In the genomic region with DNA sequence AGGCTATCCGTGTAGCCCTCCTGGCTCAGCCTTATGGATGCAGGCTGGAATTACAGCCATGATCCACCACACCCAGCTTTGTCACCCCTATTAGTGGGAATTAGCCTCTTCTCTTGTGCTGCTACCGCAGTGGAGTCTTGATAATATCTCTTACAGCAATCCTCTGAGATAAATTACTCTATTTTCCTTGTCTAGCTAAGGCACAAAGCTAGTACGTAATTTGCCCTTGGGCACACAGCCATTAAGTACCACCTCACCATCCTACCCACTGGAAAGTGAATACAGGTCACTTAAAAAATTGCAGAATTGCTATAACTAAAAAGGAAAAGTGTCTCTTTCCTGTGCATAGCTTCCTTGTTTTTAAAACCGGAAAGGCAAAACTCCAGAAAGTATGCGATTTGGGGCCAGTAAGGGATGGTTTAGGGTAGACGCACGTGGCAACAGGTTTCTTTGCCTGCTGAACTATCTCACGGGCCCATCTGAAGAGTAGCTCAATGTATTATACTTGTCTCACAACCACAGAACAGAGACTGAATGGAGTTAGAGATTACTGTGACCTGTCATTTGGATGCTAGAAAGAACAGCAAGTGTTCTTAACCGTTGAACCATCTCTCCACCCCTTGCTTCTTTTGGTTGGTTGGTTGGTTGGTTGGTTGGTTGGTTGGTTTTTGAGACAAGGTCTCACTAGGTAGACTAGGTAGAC, we compare ENCODE assay signal across 30 mouse cellular contexts. TPM values are rescaled to one million over a fixed set of nuclear protein-coding genes. Genes with fewer than 3 reads are reported as not detected.
DNase-seq lines count a peak whose midpoint lies in the region; ATAC-seq and TF ChIP-seq lines count a peak whose summit lies in the region.
"Had no signal": no experiment of that assay in that cellular context is flagged by ENCODE, and none has a peak within 500 bp of the region (broad histone marks: within the 10 kb centered on the region; RNA-seq: fewer than 3 reads in every experiment).

No protein-coding gene starts in this region.

- ATAC-seq in megakaryocyte progenitor cell, adult 5-6 weeks (replicated peaks; ENCODE audit: poor library complexity): peak; percentile 52
- ATAC-seq: forebrain, embryonic 15.5 days; inflammation-experienced regulatory T-cells, adult 6 months; midbrain, embryonic 15.5 days had no signal

- WGBS in liver, adult 2 months: 74% methylated on average over 9 of the region's 9 CpGs
- WGBS in cerebellum, adult 2 months: 89% methylated on average over 9 of the region's 9 CpGs

- no peak for TF ChIP-seq CTCF in liver, adult 2 months (IDR thresholded peaks at IDR 0.05; ENCODE audit: low read depth, low read length)
- no peak for TF ChIP-seq CTCF in cerebellum, adult 2 months (IDR thresholded peaks at IDR 0.05; ENCODE audit: borderline replicate concordance, insufficient read depth, low read depth, low read length)

- no peak overlapping the region for H3K9ac ChIP-seq in liver, adult 2 months (ENCODE audit: low read depth, low read length)
- H3K9ac ChIP-seq: embryonic facial prominence, embryonic 13.5 days; forebrain, embryonic 15.5 days; hindbrain, embryonic 15.5 days; limb, embryonic 13.5 days; midbrain, embryonic 15.5 days; neural tube, embryonic 15.5 days; stomach, embryonic 15.5 days had no signal

- TF ChIP-seq POLR2A in liver, adult 2 months (IDR thresholded peaks at IDR 0.05; ENCODE audit: extremely low read depth, insufficient read depth, low read length): no peak
- no peak for TF ChIP-seq POLR2A in cerebellum, adult 2 months (IDR thresholded peaks at IDR 0.05; ENCODE audit: borderline replicate concordance, insufficient read depth, low read length)

- H3K27me3 ChIP-seq in liver, adult 2 months (ENCODE audit: control insufficient read depth, insufficient read depth, low read length): no peaks in the 10 kb centered on the region
- no peaks in the 10 kb centered on the region for H3K27me3 ChIP-seq in cerebellum, adult 2 months (ENCODE audit: control insufficient read depth, insufficient read depth, low read length)
- H3K27me3 ChIP-seq: embryonic facial prominence, embryonic 13.5 days; forebrain, embryonic 15.5 days; heart, embryonic 13.5 days; hindbrain, embryonic 15.5 days; limb, embryonic 13.5 days; midbrain, embryonic 15.5 days; neural tube, embryonic 15.5 days; stomach, embryonic 15.5 days had no signal

- peaks cover 32% of the 10 kb centered on the region for H3K79me2 ChIP-seq in liver, adult 2 months (ENCODE audit: control insufficient read depth, insufficient read depth, low read length)

- 0 out of 2 replicates have a peak, but pooled peaks cover 3% of the 10 kb centered on the region for H3K36me3 ChIP-seq in liver, adult 2 months (ENCODE audit: control insufficient read depth, insufficient read depth, low read length)
- H3K36me3 ChIP-seq: embryonic facial prominence, embryonic 13.5 days; forebrain, embryonic 10.5 days; forebrain, embryonic 15.5 days; heart, embryonic 13.5 days; hindbrain, embryonic 15.5 days; limb, embryonic 13.5 days; midbrain, embryonic 10.5 days; midbrain, embryonic 15.5 days; neural tube, embryonic 15.5 days; stomach, embryonic 15.5 days had no signal

- DNase-seq in adrenal gland, postnatal 10 days: peak; percentile 28
- no peak for DNase-seq in adrenal gland, postnatal 25 days
- no peak for DNase-seq in liver, adult 2 months (ENCODE audit: extremely low read depth, low read depth, low spot score)
- no peak for DNase-seq in liver
- DNase-seq in layer of hippocampus, postnatal 36 days: no peak
- no peak for DNase-seq in cerebellum, adult 2 months
- DNase-seq: cerebellum, adult 11-12 months; cerebellum, postnatal 10 days; gastrocnemius, adult 2 months; gastrocnemius, postnatal 36 days; heart, postnatal 10 days; lung, adult 2 months; lung, postnatal 10 days; retina, postnatal 1 day; right cerebral cortex, postnatal 14 days; thymus, postnatal 14 days had no signal

- H3K4me1 ChIP-seq in liver, adult 2 months (ENCODE audit: control insufficient read depth, insufficient read depth, low read length): peaks cover 47% of the 10 kb centered on the region
- no peaks in the 10 kb centered on the region for H3K4me1 ChIP-seq in cerebellum, adult 2 months (ENCODE audit: control insufficient read depth, insufficient read depth, low read length)
- H3K4me1 ChIP-seq: embryonic facial prominence, embryonic 13.5 days; forebrain, embryonic 15.5 days; hindbrain, embryonic 15.5 days; limb, embryonic 13.5 days; midbrain, embryonic 15.5 days; neural tube, embryonic 15.5 days; stomach, embryonic 15.5 days had no signal

- H3K4me3 ChIP-seq in liver, adult 2 months (ENCODE audit: insufficient read depth, low read depth, low read length): no peak overlapping the region
- H3K4me3 ChIP-seq in cerebellum, adult 2 months (replicated peaks; ENCODE audit: insufficient read depth, low read depth, low read length): no peak overlapping the region
- H3K4me3 ChIP-seq: embryonic facial prominence, embryonic 13.5 days; forebrain, embryonic 10.5 days; forebrain, embryonic 15.5 days; gastrocnemius, adult 2 months; heart, embryonic 13.5 days; hindbrain, embryonic 15.5 days; limb, embryonic 13.5 days; midbrain, embryonic 10.5 days; midbrain, embryonic 15.5 days; neural tube, embryonic 15.5 days; stomach, embryonic 15.5 days had no signal

- peak overlapping the region; percentile 41 for H3K27ac ChIP-seq in liver, adult 2 months (replicated peaks; ENCODE audit: insufficient read depth, low read depth, low read length)
- no peak overlapping the region for H3K27ac ChIP-seq in cerebellum, adult 2 months (ENCODE audit: insufficient read depth, low read length)
- H3K27ac ChIP-seq: embryonic facial prominence, embryonic 13.5 days; forebrain, embryonic 10.5 days; forebrain, embryonic 15.5 days; gastrocnemius, adult 2 months; heart, embryonic 13.5 days; hindbrain, embryonic 15.5 days; kidney, postnatal 0 days; limb, embryonic 13.5 days; macrophage; midbrain, embryonic 10.5 days; midbrain, embryonic 15.5 days; neural tube, embryonic 15.5 days; stomach, embryonic 15.5 days had no signal

RNA-seq across cellular contexts. Expression of gene Slc31a1, which starts 12.4 kb away (rescaled TPM):
- 10 to 100 TPM; 59.3 to 59.5 TPM for total RNA-seq in adrenal gland, postnatal 10 days (2021)
- total RNA-seq in adrenal gland, postnatal 25 days (2021): 50.7 and 51.4 TPM in 2 replicates
- 88.4 and 91.4 TPM in 2 replicates for total RNA-seq in liver, adult 2 months (2014; rRNA removed)
- polyA plus RNA-seq in liver, adult 2 months (2012; rRNA removed): 75.3 and 81.5 TPM in 2 replicates
- 19.3 and 22.3 TPM in 2 replicates for total RNA-seq in megakaryocyte progenitor cell, adult 5-6 weeks (2015)
- 18.4 and 18.9 TPM in 2 replicates for total RNA-seq in megakaryocyte progenitor cell, adult 5-6 weeks (2017)
- 10 to 100 TPM; 13.0 to 14.4 TPM for total RNA-seq in layer of hippocampus, postnatal 36 days (2021)
- 20.8 and 24.1 TPM in 2 replicates for polyA plus RNA-seq in cerebellum, adult 2 months (2012; rRNA removed)

RNA-seq across cellular contexts. Expression of gene Fkbp15, which starts 12.6 kb away (rescaled TPM):
- 10 to 100 TPM; 30.1 to 36.6 TPM for total RNA-seq in adrenal gland, postnatal 10 days (2021)
- 34.9 and 42.5 TPM in 2 replicates for total RNA-seq in adrenal gland, postnatal 25 days (2021)
- total RNA-seq in liver, adult 2 months (2014; rRNA removed): 22.7 and 24.5 TPM in 2 replicates
- 17.4 and 20.0 TPM in 2 replicates for polyA plus RNA-seq in liver, adult 2 months (2012; rRNA removed)
- 22.1 and 24.8 TPM in 2 replicates for total RNA-seq in megakaryocyte progenitor cell, adult 5-6 weeks (2015)
- 41.4 and 49.9 TPM in 2 replicates for total RNA-seq in megakaryocyte progenitor cell, adult 5-6 weeks (2017)
- 10 to 100 TPM; 36.9 to 41.0 TPM for total RNA-seq in layer of hippocampus, postnatal 36 days (2021)
- 26.4 and 28.5 TPM in 2 replicates for polyA plus RNA-seq in cerebellum, adult 2 months (2012; rRNA removed)

RNA-seq across cellular contexts. Expression of gene Cdc26, which starts 35.5 kb away (rescaled TPM):
- 10 to 100 TPM; 60.0 to 70.8 TPM for total RNA-seq in adrenal gland, postnatal 10 days (2021)
- 70.4 and 85.8 TPM in 2 replicates for total RNA-seq in adrenal gland, postnatal 25 days (2021)
- 46.9 and 52.6 TPM in 2 replicates for total RNA-seq in liver, adult 2 months (2014; rRNA removed)
- 13.5 and 14.8 TPM in 2 replicates for polyA plus RNA-seq in liver, adult 2 months (2012; rRNA removed)
- total RNA-seq in megakaryocyte progenitor cell, adult 5-6 weeks (2015): 166 and 206 TPM in 2 replicates
- 134 and 150 TPM in 2 replicates for total RNA-seq in megakaryocyte progenitor cell, adult 5-6 weeks (2017)
- total RNA-seq in layer of hippocampus, postnatal 36 days (2021): 10 to 100 TPM; 47.5 to 51.8 TPM
- polyA plus RNA-seq in cerebellum, adult 2 months (2012; rRNA removed): 55.0 and 65.8 TPM in 2 replicates

RNA-seq across cellular contexts. Expression of gene Prpf4, which starts 35.6 kb away (rescaled TPM):
- 10 to 100 TPM; 19.8 to 21.3 TPM for total RNA-seq in adrenal gland, postnatal 10 days (2021)
- 28.4 and 30.2 TPM in 2 replicates for total RNA-seq in adrenal gland, postnatal 25 days (2021)
- total RNA-seq in liver, adult 2 months (2014; rRNA removed): 3.9 and 4.6 TPM in 2 replicates
- 4.4 and 7.3 TPM in 2 replicates for polyA plus RNA-seq in liver, adult 2 months (2012; rRNA removed)
- total RNA-seq in megakaryocyte progenitor cell, adult 5-6 weeks (2015): 14.8 and 16.7 TPM in 2 replicates
- total RNA-seq in megakaryocyte progenitor cell, adult 5-6 weeks (2017): 14.4 and 15.9 TPM in 2 replicates
- 10 to 100 TPM; 13.1 to 15.0 TPM for total RNA-seq in layer of hippocampus, postnatal 36 days (2021)
- 20.4 and 21.2 TPM in 2 replicates for polyA plus RNA-seq in cerebellum, adult 2 months (2012; rRNA removed)
